Mouse (Mus musculus): ENCODE results near the gene Apopt1. TPM values are rescaled to one million over a fixed set of nuclear protein-coding genes. Genes with fewer than 3 reads are reported as not detected.
"Not testable (repeated sequence)": the region's sequence is repeated elsewhere in the genome, so short reads cannot be mapped to it uniquely, and the experiment has no call there.

The Apopt1 gene
- total RNA-seq, 2 experiments from 2014 or later: 36.2 to 38.8 TPM

- DNase-seq (ENCODE audit: extremely low spot score in 1 of 2, low spot score in 2 of 2): no peak
- intact Hi-C loops (cut with DNase I): loop anchor here (1.0 kb wide), 2 partner anchors 65 to 80 kb away; no protein-coding TSS in a partner anchor
- no peak for TF ChIP-seq CTCF (IDR thresholded peaks at IDR 0.05)
- peak overlapping the region; percentile 82 for H3K27ac ChIP-seq
- no peak overlapping the region for H3K4me3 ChIP-seq
Observed at GRCm38 (mm10) chr12:111732921-111733320, 19.9 kb downstream of the Apopt1 start.

GRCm38 (mm10) chr12:111734912-111735311, 21.9 kb downstream of the Apopt1 start:
- H3K27ac ChIP-seq: no peak overlapping the region
- no peak overlapping the region for H3K4me3 ChIP-seq
- no peak for TF ChIP-seq CTCF (IDR thresholded peaks at IDR 0.05)
- intact Hi-C loops (cut with DNase I): no loop called here
- no peak for DNase-seq (ENCODE audit: extremely low spot score in 1 of 2, low spot score in 2 of 2)

- H3K27ac ChIP-seq; H3K4me3 ChIP-seq; DNase-seq (ENCODE audit: extremely low spot score in 1 of 2, low spot score in 2 of 2); intact Hi-C loops (cut with DNase I): not testable (repeated sequence)
Observed at GRCm38 (mm10) chr12:111736676-111737075, 23.6 kb downstream of the Apopt1 start.

- Histone ChIP-seq H3K4me3 (no peak overlapping the region), H3K27ac (no peak overlapping the region)
- DNase-seq (ENCODE audit: extremely low spot score in 1 of 2, low spot score in 2 of 2): no peak
- intact Hi-C loops (cut with DNase I): no loop called here
- TF ChIP-seq CTCF (IDR thresholded peaks at IDR 0.05): no peak
Observed at GRCm38 (mm10) chr12:111737370-111737769, 24.3 kb downstream of the Apopt1 start.

- no peak overlapping the region for H3K4me3 ChIP-seq
- no peak overlapping the region for H3K27ac ChIP-seq
- intact Hi-C loops (cut with DNase I): no loop called here
- peak; percentile 58 for TF ChIP-seq CTCF (IDR thresholded peaks at IDR 0.05)
- DNase-seq (ENCODE audit: extremely low spot score in 1 of 2, low spot score in 2 of 2): peak; percentile 55 to 69
Observed at GRCm38 (mm10) chr12:111738754-111739153, 25.7 kb downstream of the Apopt1 start.

GRCm38 (mm10) chr12:111741338-111741737, 28.3 kb downstream of the Apopt1 start:
- no peak overlapping the region for H3K27ac ChIP-seq
- intact Hi-C loops (cut with DNase I): no loop called here
- TF ChIP-seq CTCF (IDR thresholded peaks at IDR 0.05): no peak
- DNase-seq (ENCODE audit: extremely low spot score in 1 of 2, low spot score in 2 of 2): no peak
- H3K4me3 ChIP-seq: no peak overlapping the region

GRCm38 (mm10) chr12:111743419-111743818, 30.4 kb downstream of the Apopt1 start:
- no peak overlapping the region for H3K4me3 ChIP-seq
- DNase-seq (ENCODE audit: extremely low spot score in 1 of 2, low spot score in 2 of 2): no peak
- H3K27ac ChIP-seq: no peak overlapping the region
- intact Hi-C loops (cut with DNase I): no loop called here
- TF ChIP-seq CTCF (IDR thresholded peaks at IDR 0.05): no peak

- no peak overlapping the region for H3K27ac ChIP-seq
Observed at GRCm38 (mm10) chr12:111743981-111744423, 30.9 kb downstream of the Apopt1 start.

GRCm38 (mm10) chr12:111745274-111745673, 32.2 kb downstream of the Apopt1 start:
- TF ChIP-seq CTCF (IDR thresholded peaks at IDR 0.05): no peak
- Histone ChIP-seq H3K27ac (no peak overlapping the region), H3K4me3 (no peak overlapping the region)
- no peak for DNase-seq (ENCODE audit: extremely low spot score in 1 of 2, low spot score in 2 of 2)
- intact Hi-C loops (cut with DNase I): no loop called here

More at GRCm38 (mm10) chr12:111743981-111744423, 30.9 kb downstream of the Apopt1 start:
- no peak overlapping the region for H3K4me3 ChIP-seq
- TF ChIP-seq CTCF (IDR thresholded peaks at IDR 0.05): no peak
- intact Hi-C loops (cut with DNase I): no loop called here
- DNase-seq (ENCODE audit: extremely low spot score in 1 of 2, low spot score in 2 of 2): no peak

- TF ChIP-seq CTCF (IDR thresholded peaks at IDR 0.05): no peak
- Histone ChIP-seq H3K4me3 (no peak overlapping the region), H3K27ac (no peak overlapping the region)
- intact Hi-C loops (cut with DNase I): no loop called here
- peak in 1 of 2 experiments; percentile 59 for DNase-seq (ENCODE audit: extremely low spot score in 1 of 2, low spot score in 2 of 2)
Observed at GRCm38 (mm10) chr12:111746091-111746490, 33.0 kb downstream of the Apopt1 start.

- DNase-seq (ENCODE audit: extremely low spot score in 1 of 2, low spot score in 2 of 2): no peak
- intact Hi-C loops (cut with DNase I): no loop called here
- no peak for TF ChIP-seq CTCF (IDR thresholded peaks at IDR 0.05)
- Histone ChIP-seq H3K4me3 (no peak overlapping the region), H3K27ac (no peak overlapping the region)
Observed at GRCm38 (mm10) chr12:111747421-111747820, 34.4 kb downstream of the Apopt1 start.

GRCm38 (mm10) chr12:111750739-111751138, 37.7 kb downstream of the Apopt1 start:
- intact Hi-C loops (cut with DNase I): loop anchor here (10.0 kb wide), 1 partner anchor 344 kb away; no protein-coding TSS in a partner anchor
- no peak for DNase-seq (ENCODE audit: extremely low spot score in 1 of 2, low spot score in 2 of 2)
- Histone ChIP-seq H3K27ac (0 out of 2 replicates have a peak overlapping the region, but pooled peaks have one; percentile 28), H3K4me3 (no peak overlapping the region)
- no peak for TF ChIP-seq CTCF (IDR thresholded peaks at IDR 0.05)

GRCm38 (mm10) chr12:111752491-111752890, 39.4 kb downstream of the Apopt1 start:
- no peak for DNase-seq (ENCODE audit: extremely low spot score in 1 of 2, low spot score in 2 of 2)
- intact Hi-C loops (cut with DNase I): loop anchor here (10.0 kb wide), 1 partner anchor 342 kb away; no protein-coding TSS in a partner anchor

More at GRCm38 (mm10) chr12:111752491-111752890, 39.4 kb downstream of the Apopt1 start:
- Histone ChIP-seq H3K27ac (0 out of 2 replicates have a peak overlapping the region, but pooled peaks have one; percentile 36), H3K4me3 (no peak overlapping the region)
- TF ChIP-seq CTCF (IDR thresholded peaks at IDR 0.05): no peak
